Mouse (Mus musculus): Measurements from ENCODE around the gene Sptbn1.

- TF ChIP-seq CTCF (IDR thresholded peaks at IDR 0.05; ENCODE audit: low read depth) (no peak), EP300 (IDR thresholded peaks at IDR 0.05; ENCODE audit: low read depth) (no peak)
Observed at GRCm38 (mm10) chr11:30209495-30209894, 58.5 kb downstream of the Sptbn1 start.
